Mouse (Mus musculus) olfactory bulb, adult 2 months (tissue): Measurements from ENCODE around the gene Aldh4a1.

Experiments used
- CTCF ChIP-seq: fragments of 200-500 bp; IDR thresholded peaks from 2 replicates; pipeline ENCODE4 v1.5.1; 2012; ENCODE audit warnings: low read depth, mild to moderate bottlenecking, low read length, moderate library complexity; ENCODE audit not compliant: insufficient read depth
- POLR2A ChIP-seq: fragments of 200-500 bp; IDR thresholded peaks from 2 replicates; pipeline ENCODE4 v1.6.1; 2012; ENCODE audit warnings: mild to moderate bottlenecking, low read depth, low read length, moderate library complexity; ENCODE audit not compliant: insufficient read depth

GRCm38 (mm10) chr4:139580663-139581336 lies 41.9 kb upstream of the Aldh4a1 start:
- TF ChIP-seq CTCF (no peak; the same call in 1 of the 2 replicates), POLR2A (no peak)
